Mouse (Mus musculus): ENCODE data around the gene Sftpd. TPM values are rescaled to one million over a fixed set of nuclear protein-coding genes. Genes with fewer than 3 reads are reported as not detected.

Gene Sftpd
- polyA plus RNA-seq, 1 experiment = not detected

DNA sequence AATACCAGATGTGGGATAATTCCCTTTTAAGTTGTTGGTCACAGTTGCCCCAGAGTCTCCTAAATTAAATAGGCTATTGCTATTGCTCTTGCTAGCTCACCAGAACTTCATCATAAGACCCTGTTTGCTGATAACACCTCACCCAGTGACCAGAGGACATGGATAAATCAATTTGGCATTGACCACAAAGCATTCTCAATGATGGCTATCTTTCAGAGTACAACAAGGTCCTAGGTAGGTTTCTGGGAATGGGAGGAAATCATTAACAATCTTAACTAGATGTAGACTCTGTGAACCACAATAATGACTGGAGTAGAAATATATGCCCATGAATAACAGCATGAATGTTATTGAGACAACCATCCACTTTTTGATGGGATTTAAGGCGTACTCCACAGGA, 44.3 kb downstream of the Sftpd start:
- H3K27me3 ChIP-seq (ENCODE audit: control insufficient read depth, insufficient read depth, low read length) = no peaks in the 10 kb centered on the region
- 81% methylated on average over 1 of the region's 1 CpGs for WGBS

GRCm38 (mm10) chr14:41137006-41137405, 47.9 kb downstream of the Sftpd start:
- no peak overlapping the region for H3K27ac ChIP-seq (ENCODE audit: insufficient read depth, low read length)
- H3K4me3 ChIP-seq (ENCODE audit: extremely low read depth, insufficient read depth, insufficient read length) = no peak overlapping the region
- no peaks in the 10 kb centered on the region for H3K4me1 ChIP-seq (ENCODE audit: control insufficient read depth, insufficient read depth, insufficient read length)
- no peak for TF ChIP-seq CTCF (IDR thresholded peaks at IDR 0.05; ENCODE audit: extremely low read depth, insufficient read depth, insufficient read length, insufficient replicate concordance)
- no peak for TF ChIP-seq POLR2A (IDR thresholded peaks at IDR 0.05; ENCODE audit: low read depth, low read length)
- H3K27me3 ChIP-seq (ENCODE audit: control insufficient read depth, insufficient read depth, low read length) = no peaks in the 10 kb centered on the region
- DNase-seq (ENCODE audit: low read depth in 1 of 2, low spot score in 2 of 2) = no peak
- H3K36me3 ChIP-seq (ENCODE audit: control insufficient read depth, insufficient read depth, low read length) = no peaks in the 10 kb centered on the region

More for the DNA sequence above, 44.3 kb downstream of the Sftpd start:
- DNase-seq (ENCODE audit: low read depth in 1 of 2, low spot score in 2 of 2) = no peak
- H3K36me3 ChIP-seq (ENCODE audit: control insufficient read depth, insufficient read depth, low read length) = no peaks in the 10 kb centered on the region
- no peak overlapping the region for H3K4me3 ChIP-seq (ENCODE audit: extremely low read depth, insufficient read depth, insufficient read length)
- TF ChIP-seq POLR2A (IDR thresholded peaks at IDR 0.05; ENCODE audit: low read depth, low read length) = no peak
- TF ChIP-seq CTCF (IDR thresholded peaks at IDR 0.05; ENCODE audit: extremely low read depth, insufficient read depth, insufficient read length, insufficient replicate concordance) = no peak
- no peaks in the 10 kb centered on the region for H3K4me1 ChIP-seq (ENCODE audit: control insufficient read depth, insufficient read depth, insufficient read length)
- H3K27ac ChIP-seq (ENCODE audit: insufficient read depth, low read length) = no peak overlapping the region

DNA sequence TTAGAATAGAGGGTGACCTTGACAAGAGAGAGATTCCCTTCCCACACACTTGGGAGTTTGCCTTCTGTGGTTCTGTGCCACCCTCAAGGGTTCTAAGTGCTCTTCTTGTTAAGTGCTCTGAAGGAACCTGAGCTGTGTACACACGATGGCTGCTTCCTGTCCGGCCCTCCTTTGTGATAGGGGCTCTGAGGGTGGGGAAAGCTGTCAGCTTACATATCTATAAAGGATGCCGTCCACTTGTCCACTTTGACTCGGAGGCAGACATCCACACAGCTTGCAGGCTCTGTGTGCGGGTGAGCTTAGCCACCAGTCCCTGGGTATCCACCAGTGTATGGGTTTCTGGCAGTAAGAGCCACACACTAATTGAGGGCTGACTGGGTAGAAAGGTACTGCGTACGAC, 53.4 kb downstream of the Sftpd start, which contains the start of gene Sftpa1:
Gene Sftpa1, plus strand, starts transcription at position 243 of the 400 bp plus-strand sequence.
- DNase-seq (ENCODE audit: low read depth in 1 of 2, low spot score in 2 of 2) = no peak
- no peak for TF ChIP-seq CTCF (IDR thresholded peaks at IDR 0.05; ENCODE audit: extremely low read depth, insufficient read depth, insufficient read length, insufficient replicate concordance)
- TF ChIP-seq POLR2A (IDR thresholded peaks at IDR 0.05; ENCODE audit: low read depth, low read length) = no peak

DNA sequence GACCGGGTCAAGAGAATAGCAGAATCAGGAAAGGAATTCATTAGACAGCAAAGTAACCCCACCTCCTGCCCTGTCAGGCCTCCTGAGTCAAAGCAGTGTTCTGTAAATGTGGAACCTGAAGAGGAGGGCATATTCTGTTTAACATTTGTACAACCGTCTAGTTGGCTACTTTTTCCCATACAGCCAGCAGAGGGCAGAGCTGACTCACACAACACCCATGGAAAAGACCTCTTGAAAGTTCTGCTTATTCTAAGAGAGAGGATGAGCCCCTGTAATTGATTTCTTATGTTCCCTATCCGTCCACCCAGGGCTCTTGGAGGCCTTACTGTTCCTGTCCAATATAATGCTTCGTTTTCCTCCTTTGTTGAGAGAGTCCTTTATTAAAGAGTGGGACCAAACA, 57.0 kb downstream of the Sftpd start:
- Histone ChIP-seq H3K36me3 (ENCODE audit: control insufficient read depth, insufficient read depth, low read length) (no peaks in the 10 kb centered on the region), H3K27ac (ENCODE audit: insufficient read depth, low read length) (no peak overlapping the region), H3K4me1 (ENCODE audit: control insufficient read depth, insufficient read depth, insufficient read length) (no peaks in the 10 kb centered on the region), H3K4me3 (ENCODE audit: extremely low read depth, insufficient read depth, insufficient read length) (no peak overlapping the region), H3K27me3 (ENCODE audit: control insufficient read depth, insufficient read depth, low read length) (no peaks in the 10 kb centered on the region)
- no peak for TF ChIP-seq CTCF (IDR thresholded peaks at IDR 0.05; ENCODE audit: extremely low read depth, insufficient read depth, insufficient read length, insufficient replicate concordance)
- DNase-seq (ENCODE audit: low read depth in 1 of 2, low spot score in 2 of 2) = no peak
- WGBS = 18% methylated on average over 4 of the region's 4 CpGs

More for the DNA sequence above, 53.4 kb downstream of the Sftpd start, which contains the start of gene Sftpa1:
- H3K27ac ChIP-seq (ENCODE audit: insufficient read depth, low read length) = no peak within 1 kb of the TSS
- H3K36me3 ChIP-seq (ENCODE audit: control insufficient read depth, insufficient read depth, low read length) = no peaks in the 10 kb centered on the region
- no peaks in the 10 kb centered on the region for H3K4me1 ChIP-seq (ENCODE audit: control insufficient read depth, insufficient read depth, insufficient read length)
- 78% methylated on average over 7 of the region's 7 CpGs for WGBS
- H3K27me3 ChIP-seq (ENCODE audit: control insufficient read depth, insufficient read depth, low read length) = no peaks in the 10 kb centered on the region
- H3K4me3 ChIP-seq (ENCODE audit: extremely low read depth, insufficient read depth, insufficient read length) = no peak within 1 kb of the TSS

GRCm38 (mm10) chr14:41124683-41125082, 60.3 kb downstream of the Sftpd start:
- Histone ChIP-seq H3K4me3 (ENCODE audit: extremely low read depth, insufficient read depth, insufficient read length) (no peak overlapping the region), H3K27me3 (ENCODE audit: control insufficient read depth, insufficient read depth, low read length) (no peaks in the 10 kb centered on the region), H3K4me1 (ENCODE audit: control insufficient read depth, insufficient read depth, insufficient read length) (no peaks in the 10 kb centered on the region), H3K27ac (ENCODE audit: insufficient read depth, low read length) (no peak overlapping the region), H3K36me3 (ENCODE audit: control insufficient read depth, insufficient read depth, low read length) (no peaks in the 10 kb centered on the region)
- WGBS = 81% methylated on average over 5 of the region's 5 CpGs
- no peak for TF ChIP-seq POLR2A (IDR thresholded peaks at IDR 0.05; ENCODE audit: low read depth, low read length)
- no peak for TF ChIP-seq CTCF (IDR thresholded peaks at IDR 0.05; ENCODE audit: extremely low read depth, insufficient read depth, insufficient read length, insufficient replicate concordance)
- DNase-seq (ENCODE audit: low read depth in 1 of 2, low spot score in 2 of 2) = no peak

Other genes starting within 250 kb of the Sftpd start
- gene Tspan14, start 218.3 kb downstream of the Sftpd start, polyA plus RNA-seq (2012; rRNA removed) = 60.0 and 65.4 TPM in 2 replicates
- gene Fam213a, start 171.4 kb downstream of the Sftpd start, polyA plus RNA-seq (2012; rRNA removed) = 10.5 and 22.1 TPM in 2 replicates
- not detected in 2 replicates for gene Dydc2, start 115.9 kb downstream of the Sftpd start, polyA plus RNA-seq (2012; rRNA removed)
- not detected in 2 replicates for gene Dydc1, start 112.2 kb downstream of the Sftpd start, polyA plus RNA-seq (2012; rRNA removed)
- gene Mat1a, start 80.1 kb downstream of the Sftpd start, polyA plus RNA-seq (2012; rRNA removed) = 0.69 and 0.73 TPM in 2 replicates
- gene Sftpa1, start 53.4 kb downstream of the Sftpd start, polyA plus RNA-seq (2012; rRNA removed) = not detected in 2 replicates
- not detected in 2 replicates for gene Mbl1, start 33.7 kb downstream of the Sftpd start, polyA plus RNA-seq (2012; rRNA removed)
- not detected in 2 replicates for gene Gm2832, start 93.7 kb upstream of the Sftpd start, polyA plus RNA-seq (2012; rRNA removed)
- gene Gm5798, start 163.5 kb upstream of the Sftpd start, polyA plus RNA-seq (2012; rRNA removed) = not detected in 2 replicates
- gene Gm7945, start 201.2 kb upstream of the Sftpd start, polyA plus RNA-seq (2012; rRNA removed) = not detected in 2 replicates
- not detected in 2 replicates for gene Gm6482, start 223.1 kb upstream of the Sftpd start, polyA plus RNA-seq (2012; rRNA removed)